Mouse (Mus musculus): ENCODE data around the gene Mtg2. TPM values are rescaled to one million over a fixed set of nuclear protein-coding genes. Genes with fewer than 3 reads are reported as not detected.

The Mtg2 gene
- polyA plus RNA-seq, 1 experiment from 2014 or later, result 3.7 TPM

GRCm38 (mm10) chr2:180126195-180126594, 55.8 kb downstream of the Mtg2 start:
- 4% methylated on average over 4 of the region's 4 CpGs for WGBS (ENCODE audit: missing documents)
- Histone ChIP-seq H3K27ac (peak overlapping the region; percentile 25), H3K36me3 (ENCODE audit: inconsistent target) (no peaks in the 10 kb centered on the region), H3K4me3 (ENCODE audit: inconsistent target) (no peak overlapping the region), H3K79me2 (ENCODE audit: inconsistent target) (peaks cover 85% of the 10 kb centered on the region; the same call in 1 of the 2 replicates)

DNA sequence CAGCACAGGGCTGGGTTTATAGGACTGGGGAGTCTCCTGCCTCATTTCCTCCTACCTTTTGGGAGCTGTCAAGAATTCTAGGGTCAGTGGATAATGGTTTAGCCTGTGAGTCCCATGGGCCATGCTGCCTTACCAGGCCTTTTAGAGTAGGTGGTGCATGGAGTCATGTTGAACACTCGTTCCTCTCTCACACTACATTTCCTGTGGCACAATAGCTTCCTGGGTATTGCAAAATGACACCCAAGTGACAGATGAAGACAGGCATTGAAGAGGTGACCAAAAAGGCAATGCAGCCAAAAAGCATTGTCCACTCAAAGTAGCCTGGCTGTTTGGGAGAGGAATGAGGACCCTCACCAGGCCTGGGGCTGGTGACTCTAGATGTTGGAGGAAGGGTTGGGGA, 57.3 kb downstream of the Mtg2 start:
- 0% methylated on average over 1 of the region's 1 CpGs for WGBS (ENCODE audit: missing documents)
- Histone ChIP-seq H3K79me2 (ENCODE audit: inconsistent target) (peaks cover 86% of the 10 kb centered on the region; the same call in 1 of the 2 replicates), H3K4me3 (ENCODE audit: inconsistent target) (no peak overlapping the region), H3K36me3 (ENCODE audit: inconsistent target) (no peaks in the 10 kb centered on the region), H3K27ac (peak overlapping the region; percentile 25; the same call in 1 of the 2 replicates)

DNA sequence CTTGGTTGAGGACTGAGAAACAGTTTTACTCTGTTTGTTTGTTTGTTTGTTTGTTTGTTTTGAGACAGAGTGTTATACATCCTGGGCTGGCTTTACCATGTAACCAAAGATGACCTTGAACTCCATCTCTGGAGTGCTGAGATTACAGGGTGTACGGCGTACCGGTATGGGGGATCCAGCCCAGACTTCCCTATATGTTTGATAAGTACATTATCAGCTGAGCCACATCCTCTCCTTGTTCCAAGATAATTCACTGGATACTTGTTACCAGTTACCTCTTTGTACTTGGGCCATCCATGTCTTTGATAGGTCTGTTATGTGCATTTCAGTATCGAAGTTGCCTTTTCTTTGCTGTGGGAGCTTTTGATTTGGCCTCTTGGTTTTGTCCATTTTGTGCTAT, 62.8 kb downstream of the Mtg2 start:
- Histone ChIP-seq H3K4me3 (ENCODE audit: inconsistent target) (no peak overlapping the region), H3K36me3 (ENCODE audit: inconsistent target) (peaks cover under 1% of the 10 kb centered on the region; the same call in 1 of the 2 replicates), H3K27ac (no peak overlapping the region), H3K79me2 (ENCODE audit: inconsistent target) (peaks cover 56% of the 10 kb centered on the region; the same call in 1 of the 2 replicates)
- WGBS (ENCODE audit: missing documents), result 98% methylated on average over 4 of the region's 4 CpGs

DNA sequence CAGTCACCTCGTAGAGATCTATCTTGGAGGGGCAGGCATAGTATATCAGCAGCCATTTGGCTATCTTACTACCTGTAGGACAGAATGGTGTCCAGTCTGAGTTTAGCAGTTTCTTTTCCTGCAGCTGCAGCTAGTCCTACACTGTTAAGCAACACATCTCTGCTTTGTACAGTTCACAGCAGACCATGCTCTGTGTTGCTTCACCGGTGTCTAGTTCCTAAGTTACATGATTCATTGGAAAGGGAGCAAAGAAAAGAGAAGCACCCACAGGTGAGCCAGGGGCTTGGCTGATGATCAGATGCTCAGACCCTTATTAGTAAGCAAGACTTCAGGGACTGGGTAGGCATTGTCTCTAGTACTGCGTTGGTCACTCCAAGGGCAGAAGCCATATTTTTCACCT, 63.5 kb downstream of the Mtg2 start:
- Histone ChIP-seq H3K4me3 (ENCODE audit: inconsistent target) (no peak overlapping the region), H3K79me2 (ENCODE audit: inconsistent target) (peaks cover 50% of the 10 kb centered on the region; the same call in 1 of the 2 replicates), H3K27ac (no peak overlapping the region), H3K36me3 (ENCODE audit: inconsistent target) (peaks cover 7% of the 10 kb centered on the region; the same call in 1 of the 2 replicates)
- 72% methylated on average over 3 of the region's 3 CpGs for WGBS (ENCODE audit: missing documents)

- Histone ChIP-seq H3K79me2 (ENCODE audit: inconsistent target) (peaks cover 42% of the 10 kb centered on the region; the same call in 1 of the 2 replicates), H3K27ac (no peak overlapping the region), H3K36me3 (ENCODE audit: inconsistent target) (peaks cover 9% of the 10 kb centered on the region; the same call in 1 of the 2 replicates), H3K4me3 (ENCODE audit: inconsistent target) (no peak overlapping the region)
- 72% methylated on average over 5 of the region's 5 CpGs for WGBS (ENCODE audit: missing documents)
Measured at GRCm38 (mm10) chr2:180135414-180135813, 65.0 kb downstream of the Mtg2 start.

Other genes with a start within 250 kb of the Mtg2 start
- 10.4 to 14.0 TPM (median 11.8 TPM) in 3 replicates for gene Taf4, start 93.9 kb upstream of the Mtg2 start, polyA plus RNA-seq (2018)
- gene Lsm14b, start 45.6 kb upstream of the Mtg2 start, polyA plus RNA-seq (2018), result 13.6 to 45.7 TPM (median 15.5 TPM) in 3 replicates
- 143 to 206 TPM (median 153 TPM) in 3 replicates for gene Psma7, start 28.2 kb upstream of the Mtg2 start, polyA plus RNA-seq (2018)
- gene Ss18l1, start 28.1 kb upstream of the Mtg2 start, polyA plus RNA-seq (2018), result 2.0 to 3.1 TPM (median 2.5 TPM) in 3 replicates
- not detected in 3 replicates for gene Hrh3, start 33.9 kb downstream of the Mtg2 start, polyA plus RNA-seq (2018)
- gene Osbpl2, start 48.7 kb downstream of the Mtg2 start, polyA plus RNA-seq (2018), result 18.2 to 41.4 TPM (median 20.2 TPM) in 3 replicates
- gene Adrm1, start 100.9 kb downstream of the Mtg2 start, polyA plus RNA-seq (2018), result 52.2 to 95.7 TPM (median 55.8 TPM) in 3 replicates
- gene Lama5, start 155.3 kb downstream of the Mtg2 start, polyA plus RNA-seq (2018), result not detected in 3 replicates
- 350 to 1,718 TPM (median 1,499 TPM) in 3 replicates for gene Rps21, start 186.8 kb downstream of the Mtg2 start, polyA plus RNA-seq (2018)
- 5.9 to 8.4 TPM (median 6.4 TPM) in 3 replicates for gene Cables2, start 202.9 kb downstream of the Mtg2 start, polyA plus RNA-seq (2018)
- not detected in 3 replicates for gene Rbbp8nl, start 219.3 kb downstream of the Mtg2 start, polyA plus RNA-seq (2018)